Mouse (Mus musculus): Measurements from ENCODE around the gene Gm14226.

The Gm14226 gene

DNA sequence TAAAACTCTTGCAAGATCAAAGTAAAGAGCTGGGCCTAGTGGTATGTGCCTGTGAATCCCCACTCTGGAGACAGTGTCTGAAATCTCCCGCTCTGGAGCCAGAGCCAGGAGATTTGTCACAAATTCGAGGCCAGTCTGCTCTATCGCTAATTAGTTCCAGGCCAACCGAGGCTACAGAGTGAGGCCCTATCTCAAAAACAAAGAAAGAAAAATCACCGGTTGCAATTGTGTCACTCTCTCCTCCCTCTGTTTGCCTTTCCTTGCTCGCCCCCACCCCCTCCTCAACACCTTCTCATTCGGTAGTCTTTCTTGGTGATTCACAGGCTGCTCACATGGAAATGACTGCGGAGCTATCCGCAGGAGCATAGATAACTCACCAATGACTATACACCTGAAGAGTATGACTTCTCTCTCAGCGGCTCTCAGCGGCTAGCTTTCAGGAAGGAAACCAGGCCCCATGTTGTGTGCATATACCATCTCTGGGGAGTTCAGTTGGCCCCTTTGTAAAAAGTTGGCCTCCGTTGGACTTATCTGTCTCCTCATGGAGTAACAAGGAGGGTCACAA lies 56.8 kb downstream of the Gm14226 start:
- TF ChIP-seq GATA4 (IDR thresholded peaks at IDR 0.05; ENCODE audit: insufficient replicate concordance, low read length) = no peak

DNA sequence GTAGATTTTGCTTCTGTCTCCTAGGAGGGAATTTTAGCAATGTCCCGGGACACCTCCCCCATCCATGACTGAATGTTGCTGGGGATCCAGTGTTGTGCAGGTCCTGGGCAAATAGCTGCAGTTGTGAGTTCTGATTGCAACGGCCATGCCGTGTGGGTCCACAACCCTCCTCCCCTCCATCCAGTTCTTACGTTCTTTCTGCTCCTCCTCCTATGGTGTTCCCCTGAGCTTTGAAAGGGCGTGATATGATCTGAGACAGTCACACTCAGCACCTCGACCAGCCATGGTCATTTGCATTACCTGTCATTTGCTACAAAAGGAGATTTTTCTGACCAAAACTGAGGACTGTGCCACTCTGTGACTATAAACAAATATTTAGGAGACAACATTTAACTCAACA lies 57.6 kb downstream of the Gm14226 start:
- no peak for TF ChIP-seq GATA4 (IDR thresholded peaks at IDR 0.05; ENCODE audit: insufficient replicate concordance, low read length)
